Mouse (Mus musculus) left cerebral cortex, adult 9 months (tissue): Measurements from ENCODE around the gene Gm13696.
"Not testable (repeated sequence)": the region's sequence is repeated elsewhere in the genome, so short reads cannot be mapped to it uniquely, and the experiment has no call there.

ENCODE experiments used
- DNase-seq, 2 experiments: peaks; one replicate each; pipeline ENCODE4 v3.0.0; 2022; ENCODE audit warnings: low spot score in 2 of 2

The Gm13696 gene

DNA sequence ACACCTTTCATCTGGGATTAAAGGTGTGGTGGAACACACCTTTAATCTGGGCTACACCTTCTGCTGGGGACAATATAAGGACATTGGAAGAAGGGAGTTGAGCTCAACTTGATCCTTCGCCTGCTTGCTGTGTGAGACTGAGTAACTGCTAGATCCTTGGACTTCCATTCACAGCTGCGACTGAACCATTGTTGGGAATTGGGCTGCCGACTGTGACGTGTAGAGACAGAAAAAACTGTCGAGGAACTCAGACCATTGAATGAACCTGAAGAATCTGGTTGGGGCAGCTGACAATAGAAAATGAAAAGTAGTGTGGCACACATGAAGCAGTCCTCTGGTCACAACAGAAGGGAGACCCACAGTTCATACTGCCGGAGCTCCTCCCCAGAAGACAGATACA, at the start of gene Gm13696:
Gm13696 (plus strand) TSS at position 301 of the 400 bp plus-strand sequence.
- DNase-seq: not testable (repeated sequence)

DNA sequence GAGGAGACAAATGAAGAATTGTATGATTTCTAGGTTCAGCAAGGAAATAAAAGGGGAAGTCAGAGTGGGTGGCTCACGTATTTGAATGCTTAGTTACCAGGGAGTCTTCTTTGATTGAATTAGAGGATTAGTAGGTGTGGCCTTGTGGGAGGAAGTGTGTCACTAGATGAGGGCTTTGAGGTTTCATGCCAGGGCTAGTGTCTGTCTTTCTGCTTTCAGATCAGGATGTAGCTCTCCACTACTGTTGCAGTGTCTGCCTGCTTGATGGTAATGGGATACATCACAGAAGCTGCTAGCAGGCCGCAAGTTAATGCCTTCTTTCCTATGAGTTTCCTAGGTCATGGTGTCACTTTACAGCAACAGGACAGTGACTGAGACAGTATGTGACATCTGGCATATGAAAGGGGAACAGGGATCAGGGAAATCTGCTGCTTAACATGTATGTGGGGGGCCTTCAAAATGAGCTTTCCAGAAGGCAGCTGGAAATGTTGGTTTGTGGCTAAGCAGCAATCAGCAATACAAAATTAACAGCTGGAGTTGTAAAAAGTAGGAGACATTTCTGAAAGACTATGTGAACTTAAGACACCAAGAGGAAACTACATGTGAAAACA, 43.3 kb upstream of the Gm13696 start:
- DNase-seq: no peak

DNA sequence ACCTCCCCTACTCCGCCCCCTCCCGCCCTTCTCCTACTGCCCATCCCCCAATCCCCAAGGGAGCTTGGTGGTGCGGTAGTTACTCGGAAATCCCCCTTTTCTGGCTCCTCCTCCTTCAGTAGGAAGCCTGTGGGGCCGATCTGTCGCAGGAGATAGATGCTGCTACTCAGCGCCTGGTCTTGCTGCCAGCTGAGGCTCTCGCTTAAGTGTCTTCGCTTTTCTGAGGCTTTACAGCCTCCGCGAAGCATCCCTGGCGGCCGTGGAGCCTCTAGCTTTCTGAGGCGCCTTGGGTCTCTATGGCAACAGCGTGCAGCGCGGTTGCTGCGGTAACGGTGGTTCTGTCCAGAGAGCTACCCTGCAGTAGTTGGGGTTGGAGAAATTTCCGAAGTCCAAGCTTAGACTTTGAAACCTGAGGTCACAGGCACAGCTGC, 32.0 kb upstream of the Gm13696 start, which contains the start of gene Zswim2:
Zswim2 (minus strand) TSS at position 298 of the 431 bp plus-strand sequence.
- peak; percentile 77 to 95 for DNase-seq

DNA sequence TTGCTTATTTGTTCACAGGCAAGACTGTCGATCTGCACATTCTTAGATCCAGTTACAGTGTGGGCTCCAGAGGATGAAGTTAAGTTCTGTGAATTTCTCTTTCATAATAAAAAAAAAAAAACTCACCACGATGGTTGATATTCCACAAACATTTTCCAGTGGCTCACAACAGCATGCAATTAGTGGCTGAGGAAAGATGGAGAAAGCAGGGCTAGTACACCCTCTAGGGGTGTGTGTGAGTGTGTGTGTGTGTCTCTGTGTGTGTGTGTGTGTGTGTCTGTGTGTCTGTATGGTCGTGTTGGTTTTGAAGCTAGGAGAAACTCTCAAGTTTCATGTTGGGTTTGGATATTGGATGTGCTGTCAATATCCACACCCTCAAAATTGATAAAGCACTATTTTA, 31.5 kb upstream of the Gm13696 start:
- no peak for DNase-seq

DNA sequence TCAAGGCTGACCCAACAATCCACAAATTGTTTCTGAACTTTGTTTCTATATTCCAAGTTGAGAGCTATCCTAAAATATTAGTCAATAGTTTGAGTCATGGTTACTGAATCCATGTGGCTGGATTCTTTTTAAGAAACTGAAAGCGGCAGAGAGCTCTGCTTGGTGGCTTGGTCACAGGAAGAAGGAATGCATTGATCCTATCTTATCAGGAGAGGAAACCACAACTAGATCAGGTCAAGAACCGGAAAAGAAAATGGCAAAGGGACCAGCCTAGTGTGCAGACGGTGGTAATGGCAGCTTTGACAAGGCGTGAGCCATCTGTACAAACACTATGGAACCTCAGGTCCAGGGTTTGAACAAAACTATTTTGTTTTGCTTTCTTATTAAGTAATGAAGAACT, 31.1 kb upstream of the Gm13696 start:
- no peak for DNase-seq

DNA sequence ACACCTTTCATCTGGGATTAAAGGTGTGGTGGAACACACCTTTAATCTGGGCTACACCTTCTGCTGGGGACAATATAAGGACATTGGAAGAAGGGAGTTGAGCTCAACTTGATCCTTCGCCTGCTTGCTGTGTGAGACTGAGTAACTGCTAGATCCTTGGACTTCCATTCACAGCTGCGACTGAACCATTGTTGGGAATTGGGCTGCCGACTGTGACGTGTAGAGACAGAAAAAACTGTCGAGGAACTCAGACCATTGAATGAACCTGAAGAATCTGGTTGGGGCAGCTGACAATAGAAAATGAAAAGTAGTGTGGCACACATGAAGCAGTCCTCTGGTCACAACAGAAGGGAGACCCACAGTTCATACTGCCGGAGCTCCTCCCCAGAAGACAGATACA, 17.5 kb upstream of the Gm13696 start, which contains the start of gene Gm13698:
Gm13698 (plus strand) TSS at position 301 of the 400 bp plus-strand sequence.
- DNase-seq: not testable (repeated sequence)

DNA sequence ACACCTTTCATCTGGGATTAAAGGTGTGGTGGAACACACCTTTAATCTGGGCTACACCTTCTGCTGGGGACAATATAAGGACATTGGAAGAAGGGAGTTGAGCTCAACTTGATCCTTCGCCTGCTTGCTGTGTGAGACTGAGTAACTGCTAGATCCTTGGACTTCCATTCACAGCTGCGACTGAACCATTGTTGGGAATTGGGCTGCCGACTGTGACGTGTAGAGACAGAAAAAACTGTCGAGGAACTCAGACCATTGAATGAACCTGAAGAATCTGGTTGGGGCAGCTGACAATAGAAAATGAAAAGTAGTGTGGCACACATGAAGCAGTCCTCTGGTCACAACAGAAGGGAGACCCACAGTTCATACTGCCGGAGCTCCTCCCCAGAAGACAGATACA, 11.7 kb upstream of the Gm13696 start, which contains the start of gene Gm13693:
Gm13693 (plus strand) TSS at position 301 of the 400 bp plus-strand sequence.
- DNase-seq: not testable (repeated sequence)

DNA sequence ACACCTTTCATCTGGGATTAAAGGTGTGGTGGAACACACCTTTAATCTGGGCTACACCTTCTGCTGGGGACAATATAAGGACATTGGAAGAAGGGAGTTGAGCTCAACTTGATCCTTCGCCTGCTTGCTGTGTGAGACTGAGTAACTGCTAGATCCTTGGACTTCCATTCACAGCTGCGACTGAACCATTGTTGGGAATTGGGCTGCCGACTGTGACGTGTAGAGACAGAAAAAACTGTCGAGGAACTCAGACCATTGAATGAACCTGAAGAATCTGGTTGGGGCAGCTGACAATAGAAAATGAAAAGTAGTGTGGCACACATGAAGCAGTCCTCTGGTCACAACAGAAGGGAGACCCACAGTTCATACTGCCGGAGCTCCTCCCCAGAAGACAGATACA, 5.9 kb upstream of the Gm13696 start, which contains the start of gene Gm13695:
Gm13695 (plus strand) TSS at position 301 of the 400 bp plus-strand sequence.
- DNase-seq: not testable (repeated sequence)

DNA sequence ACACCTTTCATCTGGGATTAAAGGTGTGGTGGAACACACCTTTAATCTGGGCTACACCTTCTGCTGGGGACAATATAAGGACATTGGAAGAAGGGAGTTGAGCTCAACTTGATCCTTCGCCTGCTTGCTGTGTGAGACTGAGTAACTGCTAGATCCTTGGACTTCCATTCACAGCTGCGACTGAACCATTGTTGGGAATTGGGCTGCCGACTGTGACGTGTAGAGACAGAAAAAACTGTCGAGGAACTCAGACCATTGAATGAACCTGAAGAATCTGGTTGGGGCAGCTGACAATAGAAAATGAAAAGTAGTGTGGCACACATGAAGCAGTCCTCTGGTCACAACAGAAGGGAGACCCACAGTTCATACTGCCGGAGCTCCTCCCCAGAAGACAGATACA, 5.7 kb downstream of the Gm13696 start, which contains the start of gene Gm13694:
Gm13694 (plus strand) TSS at position 301 of the 400 bp plus-strand sequence.
- not testable (repeated sequence) for DNase-seq

DNA sequence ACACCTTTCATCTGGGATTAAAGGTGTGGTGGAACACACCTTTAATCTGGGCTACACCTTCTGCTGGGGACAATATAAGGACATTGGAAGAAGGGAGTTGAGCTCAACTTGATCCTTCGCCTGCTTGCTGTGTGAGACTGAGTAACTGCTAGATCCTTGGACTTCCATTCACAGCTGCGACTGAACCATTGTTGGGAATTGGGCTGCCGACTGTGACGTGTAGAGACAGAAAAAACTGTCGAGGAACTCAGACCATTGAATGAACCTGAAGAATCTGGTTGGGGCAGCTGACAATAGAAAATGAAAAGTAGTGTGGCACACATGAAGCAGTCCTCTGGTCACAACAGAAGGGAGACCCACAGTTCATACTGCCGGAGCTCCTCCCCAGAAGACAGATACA, 11.5 kb downstream of the Gm13696 start, which contains the start of gene Gm13697:
Gm13697 (plus strand) TSS at position 301 of the 400 bp plus-strand sequence.
- not testable (repeated sequence) for DNase-seq

DNA sequence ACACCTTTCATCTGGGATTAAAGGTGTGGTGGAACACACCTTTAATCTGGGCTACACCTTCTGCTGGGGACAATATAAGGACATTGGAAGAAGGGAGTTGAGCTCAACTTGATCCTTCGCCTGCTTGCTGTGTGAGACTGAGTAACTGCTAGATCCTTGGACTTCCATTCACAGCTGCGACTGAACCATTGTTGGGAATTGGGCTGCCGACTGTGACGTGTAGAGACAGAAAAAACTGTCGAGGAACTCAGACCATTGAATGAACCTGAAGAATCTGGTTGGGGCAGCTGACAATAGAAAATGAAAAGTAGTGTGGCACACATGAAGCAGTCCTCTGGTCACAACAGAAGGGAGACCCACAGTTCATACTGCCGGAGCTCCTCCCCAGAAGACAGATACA, 17.3 kb downstream of the Gm13696 start, which contains the start of gene Gm13691:
Gm13691 (plus strand) TSS at position 301 of the 400 bp plus-strand sequence.
- DNase-seq: not testable (repeated sequence)

DNA sequence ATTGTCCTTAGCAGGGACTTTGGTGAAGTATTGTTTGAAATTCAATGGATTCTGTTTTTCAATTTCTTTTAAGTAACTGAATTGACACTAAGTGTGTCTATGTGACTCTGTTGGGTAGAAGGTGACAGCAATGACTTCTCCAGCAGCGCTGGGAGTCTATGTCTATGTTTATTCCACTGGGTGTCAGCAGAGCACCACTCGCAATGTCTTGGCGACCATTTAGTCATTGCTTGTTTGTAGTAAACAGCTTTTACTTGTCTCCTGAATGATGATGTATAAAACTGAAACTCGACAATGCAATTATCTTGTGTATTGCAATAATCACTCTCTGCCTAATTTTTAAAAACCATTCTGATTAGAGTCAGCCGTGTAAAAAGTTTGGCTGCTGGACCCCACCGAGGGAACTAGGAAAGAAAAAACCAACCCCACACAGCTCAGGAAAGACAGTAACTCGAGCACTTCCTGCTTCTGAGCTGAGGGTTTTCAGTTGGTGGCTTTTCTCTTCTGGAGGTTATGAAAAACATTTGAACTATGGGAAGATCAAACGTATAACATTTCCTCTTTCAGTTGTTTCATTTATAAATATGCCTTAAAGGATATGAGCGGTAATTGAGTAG, 20.8 kb downstream of the Gm13696 start:
- DNase-seq: not testable (repeated sequence)

DNA sequence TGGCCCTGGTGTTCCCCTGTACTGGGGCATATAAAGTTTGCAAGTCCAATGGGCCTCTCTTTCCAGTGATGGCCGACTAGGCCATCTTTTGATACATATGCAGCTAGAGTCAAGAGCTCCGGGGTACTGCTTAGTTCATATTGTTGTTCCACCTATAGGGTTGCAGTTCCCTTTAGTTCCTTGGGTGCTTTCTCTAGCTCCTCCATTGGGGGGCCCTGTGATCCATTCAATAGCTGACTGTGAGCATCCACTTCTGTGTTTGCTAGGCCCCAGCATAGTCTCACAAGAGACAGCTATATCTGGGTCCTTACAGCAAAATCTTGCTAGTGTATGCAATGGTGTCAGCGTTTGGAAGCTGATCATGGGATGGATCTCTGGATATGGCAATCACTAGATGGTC, 21.6 kb downstream of the Gm13696 start:
- DNase-seq: not testable (repeated sequence)

DNA sequence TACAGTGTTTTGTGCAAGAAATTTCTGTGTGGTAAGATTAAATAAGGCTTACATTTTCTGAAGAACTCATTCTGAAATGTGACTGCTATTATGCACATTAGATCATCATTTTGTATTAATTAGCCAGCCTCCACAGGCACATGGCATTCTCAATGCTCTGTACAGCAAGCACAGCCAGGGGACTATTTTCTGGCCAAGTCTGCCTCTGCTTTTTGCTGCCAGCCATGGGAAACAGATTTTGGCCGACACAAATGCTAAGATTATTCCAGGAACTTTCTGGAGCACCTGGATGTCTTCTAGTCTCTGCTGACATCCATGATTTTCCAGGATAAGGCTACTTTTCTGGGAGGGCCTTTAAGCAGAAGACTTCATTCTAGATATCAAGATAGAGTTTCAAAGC, 36.0 kb downstream of the Gm13696 start:
- no peak for DNase-seq

DNA sequence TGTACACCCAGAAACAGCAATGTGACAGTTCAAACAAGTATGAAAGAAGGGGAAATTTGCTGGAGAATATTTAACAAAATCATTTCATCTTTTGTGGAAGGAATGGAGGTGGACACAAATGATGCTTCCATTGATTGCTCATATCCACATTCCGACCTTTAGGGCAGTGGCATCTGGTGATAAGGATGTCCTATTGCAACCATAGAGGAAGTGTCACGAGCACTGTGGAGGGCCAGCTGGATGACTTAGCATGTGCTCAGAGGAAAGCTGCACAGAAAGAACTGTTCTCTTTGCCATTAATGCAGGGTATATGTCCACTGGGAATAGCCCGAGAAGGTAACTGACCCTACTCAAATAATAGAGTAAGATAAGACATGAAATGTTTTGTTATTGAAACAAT, 36.9 kb downstream of the Gm13696 start:
- DNase-seq: no peak

DNA sequence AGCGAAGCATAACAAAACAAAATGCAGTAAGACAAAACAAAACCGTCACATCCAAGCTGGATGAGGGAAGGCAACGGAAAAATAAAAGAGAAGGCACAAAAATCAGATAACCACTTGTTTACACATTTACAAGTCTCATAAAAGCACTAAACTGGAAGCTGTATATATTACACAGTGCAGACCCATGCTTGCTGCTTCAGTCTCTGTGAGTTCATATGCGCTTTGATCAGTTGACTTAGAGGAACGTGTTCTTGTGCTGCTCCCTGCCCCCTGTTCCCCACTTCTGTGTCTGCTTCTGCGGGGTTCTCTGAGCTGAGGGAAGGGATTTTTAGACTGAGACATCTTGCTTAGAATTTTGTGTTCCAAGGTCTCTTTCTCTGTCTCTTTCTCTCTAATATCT, 41.6 kb downstream of the Gm13696 start:
- no peak for DNase-seq

DNA sequence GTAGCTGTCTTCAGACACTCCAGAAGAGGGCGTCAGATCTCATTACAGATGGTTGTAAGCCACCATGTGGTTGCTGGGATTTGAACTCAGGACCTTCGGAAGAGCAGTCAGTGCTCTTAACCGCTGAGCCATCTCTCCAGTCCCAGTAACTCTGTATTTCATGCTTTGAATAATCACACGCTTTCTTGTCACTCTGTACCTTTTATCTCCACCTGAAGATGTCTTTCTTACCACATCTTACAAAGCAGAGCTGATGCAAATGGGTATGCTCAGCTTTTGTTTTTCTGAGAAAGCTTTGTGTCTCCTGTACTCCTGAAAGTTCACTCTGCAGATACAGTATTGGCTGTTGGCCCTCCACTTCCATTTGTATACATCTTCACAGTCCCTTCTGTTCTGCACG, 43.4 kb downstream of the Gm13696 start:
- DNase-seq: not testable (repeated sequence)

DNA sequence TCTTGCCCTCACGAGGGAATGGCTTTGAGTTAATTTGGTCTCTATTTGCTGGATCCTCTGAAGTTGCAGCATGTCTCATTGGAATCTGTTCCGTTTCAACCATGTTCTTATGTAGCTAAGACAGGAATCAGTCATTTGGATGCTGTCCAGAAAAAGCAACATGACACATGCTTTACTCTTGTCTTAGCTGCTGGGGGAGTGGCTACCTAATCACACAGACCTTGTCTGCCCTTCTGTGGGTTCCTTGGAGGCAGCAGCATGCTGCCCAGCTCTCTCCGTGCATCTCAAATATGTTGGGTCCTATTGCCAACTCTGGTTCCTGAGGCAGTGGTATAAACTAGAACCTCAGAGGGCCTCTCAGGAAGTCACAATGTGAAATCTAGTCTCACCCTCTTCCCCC, 45.4 kb downstream of the Gm13696 start:
- DNase-seq: no peak

DNA sequence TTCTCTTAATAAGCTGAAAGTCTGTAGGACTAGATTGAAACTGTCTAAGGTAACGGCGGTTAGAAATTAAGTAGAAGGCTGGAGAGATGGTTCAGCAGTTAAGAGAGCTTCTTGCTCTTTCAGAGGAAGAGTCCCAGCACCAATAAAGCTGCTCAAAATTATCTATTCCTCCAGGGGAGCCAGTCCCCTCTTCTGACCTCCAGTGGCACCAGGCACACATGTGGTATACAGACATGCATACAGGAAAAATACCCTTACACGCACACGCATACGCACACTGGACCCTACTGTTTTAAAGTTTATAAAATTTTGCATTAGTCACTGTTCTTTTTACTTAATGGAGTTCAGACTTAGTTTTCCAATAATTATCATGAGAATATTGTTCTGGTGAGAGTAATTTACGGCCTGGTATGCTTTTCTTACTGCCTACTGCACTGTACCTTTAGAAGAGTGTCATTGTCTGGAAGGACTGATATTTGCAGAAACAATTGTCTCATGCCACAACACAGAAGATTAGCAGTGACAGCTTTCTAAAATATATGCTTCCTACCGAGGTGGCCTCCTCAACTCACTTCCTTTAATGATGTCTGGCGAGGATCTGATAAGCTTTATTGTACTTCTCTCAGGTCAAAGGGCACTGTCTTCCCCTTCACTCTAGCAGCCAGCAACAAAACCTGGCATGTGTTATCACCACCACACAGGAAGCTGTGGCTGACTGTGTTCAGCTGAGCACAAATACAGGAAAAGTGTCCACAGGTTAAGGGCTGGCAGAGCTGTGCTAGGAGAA, 46.8 kb downstream of the Gm13696 start:
- DNase-seq: no peak

DNA sequence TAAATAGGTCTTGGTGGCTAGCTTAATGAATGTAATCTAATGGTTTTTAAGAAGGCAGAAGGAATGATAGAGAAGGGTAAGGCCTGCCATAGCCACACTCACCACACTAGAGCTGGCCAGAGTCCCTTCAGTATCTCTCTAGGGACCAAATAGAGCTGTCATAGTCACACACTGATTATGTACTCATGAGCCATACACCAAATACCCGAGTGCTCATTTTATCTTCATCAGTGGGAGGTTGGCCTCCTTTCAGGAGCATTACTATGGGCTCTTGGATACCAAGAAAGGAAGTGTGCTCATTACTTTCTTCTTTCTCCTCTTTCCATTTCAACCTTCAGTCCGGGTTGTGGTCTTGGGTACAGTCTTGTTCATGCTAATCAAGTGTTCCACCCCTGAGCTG, 49.0 kb downstream of the Gm13696 start:
- DNase-seq: no peak

DNA sequence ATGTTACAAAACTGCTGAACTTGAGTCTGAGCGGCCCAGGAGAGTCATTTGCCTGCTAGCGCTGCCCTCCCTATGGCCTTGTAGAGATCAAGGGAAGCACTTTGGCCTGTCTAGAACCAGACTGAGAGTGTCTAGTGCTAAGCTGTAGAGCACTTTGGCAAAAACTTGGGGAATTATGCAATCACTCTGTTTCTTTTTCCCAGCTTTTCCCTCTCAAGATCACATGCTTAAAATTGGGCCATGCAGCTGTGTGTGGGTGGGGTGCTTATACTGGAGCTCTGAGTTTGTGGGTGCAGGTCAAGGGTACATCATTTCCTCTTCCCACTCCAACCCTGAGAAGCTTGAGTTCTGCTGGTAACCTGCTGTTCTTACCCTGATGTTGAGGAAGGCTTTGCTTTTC, 50.0 kb downstream of the Gm13696 start:
- peak; percentile 40 to 54 for DNase-seq

DNA sequence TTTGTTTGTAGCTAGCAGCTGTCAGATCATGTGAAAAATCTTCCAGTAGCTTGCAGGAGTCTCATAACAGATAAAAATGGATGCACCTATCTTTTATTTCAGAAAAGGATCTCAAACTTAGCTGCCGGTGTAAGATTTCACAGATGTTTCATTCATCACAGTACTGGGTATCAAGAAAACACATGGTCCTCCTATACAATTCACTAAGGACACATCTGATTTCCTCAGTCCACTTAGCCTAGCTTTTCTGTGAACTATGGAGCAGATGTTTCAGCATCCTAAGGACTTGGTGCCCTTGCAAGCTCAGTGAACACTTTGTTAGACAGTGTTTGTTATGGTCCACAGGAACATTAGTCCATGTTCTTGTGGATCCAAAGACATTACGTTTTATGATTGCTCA, 50.4 kb downstream of the Gm13696 start:
- no peak for DNase-seq
